Mouse (Mus musculus) myocyte (in vitro differentiated cells): ENCODE measurements at regions not wholly inside any gene's neighbourhood (a gene's known extent, or its start where the extent isn't known, plus 50 kb on each side); places are given as distances from the start of the nearest gene placed in this dataset.

Source experiments
- CEBPB ChIP-seq: IDR thresholded peaks from 2 replicates; pipeline ENCODE4 v1.6.1; 2011; ENCODE audit warnings: mild to moderate bottlenecking, moderate library complexity; ENCODE audit not compliant: poor library complexity, insufficient read depth, severe bottlenecking
- E2F4 ChIP-seq: IDR thresholded peaks from one replicate; pipeline ENCODE4 v1.6.1; 2011; ENCODE audit warnings: mild to moderate bottlenecking, control low read depth, moderate library complexity; ENCODE audit not compliant: insufficient read depth
- MAX ChIP-seq: IDR thresholded peaks from one replicate; pipeline ENCODE4 v1.6.1; 2011; ENCODE audit warnings: low read depth, mild to moderate bottlenecking, control low read depth
- POLR2A ChIP-seq: IDR thresholded peaks from one replicate; pipeline ENCODE4 v1.6.1; 2011; ENCODE audit warnings: low read depth, mild to moderate bottlenecking, control low read depth, moderate library complexity; ENCODE audit not compliant: insufficient read length
- TCF12 ChIP-seq: IDR thresholded peaks from one replicate; pipeline ENCODE4 v1.6.1; 2011; ENCODE audit warnings: mild to moderate bottlenecking, control low read depth; ENCODE audit not compliant: poor library complexity, insufficient read depth, severe bottlenecking
- USF1 ChIP-seq: IDR thresholded peaks from one replicate; pipeline ENCODE4 v1.6.1; 2011; ENCODE audit warnings: low read depth, mild to moderate bottlenecking, control low read depth, moderate library complexity

- no peak for TF ChIP-seq CEBPB
- TF ChIP-seq TCF12: no peak
- no peak for TF ChIP-seq POLR2A
- TF ChIP-seq USF1: no peak
- TF ChIP-seq E2F4: no peak
- TF ChIP-seq MAX: no peak
These were observed 237.1 kb downstream of the Gm765 start for GRCm38 (mm10) chr6:98105280-98106090.
